Mouse (Mus musculus): ENCODE measurements around the gene Herc2.
"Not testable (repeated sequence)": the region's sequence is repeated elsewhere in the genome, so short reads cannot be mapped to it uniquely, and the experiment has no call there.

Herc2 gene

DNA sequence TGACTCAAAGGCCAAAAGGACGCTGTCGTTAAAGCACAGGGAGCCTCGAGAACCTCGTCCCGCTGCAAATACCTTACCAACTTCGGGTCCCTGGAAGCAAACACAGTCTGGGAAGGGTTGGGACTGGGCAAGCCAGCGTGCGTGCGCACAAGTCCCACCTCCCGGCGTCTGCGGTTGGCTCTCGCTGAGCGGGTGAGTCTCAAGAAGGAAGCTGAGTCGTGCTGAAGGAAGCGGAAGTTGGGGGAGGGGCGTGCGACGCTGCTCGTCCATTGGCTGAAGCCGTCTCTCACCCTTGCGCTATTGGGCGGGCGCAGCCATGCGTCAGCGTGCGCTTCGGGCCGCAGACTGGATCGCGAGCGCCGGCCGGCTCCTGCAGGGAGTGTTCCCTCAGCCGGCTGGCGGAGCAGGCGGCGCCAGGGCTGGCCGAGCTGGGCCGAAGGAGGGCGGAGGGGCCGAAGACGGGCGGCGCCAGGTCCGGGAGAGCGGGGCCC is at the start of gene Herc2:
Gene Herc2, plus strand, starts transcription at position 366 of the 491 bp plus-strand sequence.
- peak; percentile 98 for DNase-seq

DNA sequence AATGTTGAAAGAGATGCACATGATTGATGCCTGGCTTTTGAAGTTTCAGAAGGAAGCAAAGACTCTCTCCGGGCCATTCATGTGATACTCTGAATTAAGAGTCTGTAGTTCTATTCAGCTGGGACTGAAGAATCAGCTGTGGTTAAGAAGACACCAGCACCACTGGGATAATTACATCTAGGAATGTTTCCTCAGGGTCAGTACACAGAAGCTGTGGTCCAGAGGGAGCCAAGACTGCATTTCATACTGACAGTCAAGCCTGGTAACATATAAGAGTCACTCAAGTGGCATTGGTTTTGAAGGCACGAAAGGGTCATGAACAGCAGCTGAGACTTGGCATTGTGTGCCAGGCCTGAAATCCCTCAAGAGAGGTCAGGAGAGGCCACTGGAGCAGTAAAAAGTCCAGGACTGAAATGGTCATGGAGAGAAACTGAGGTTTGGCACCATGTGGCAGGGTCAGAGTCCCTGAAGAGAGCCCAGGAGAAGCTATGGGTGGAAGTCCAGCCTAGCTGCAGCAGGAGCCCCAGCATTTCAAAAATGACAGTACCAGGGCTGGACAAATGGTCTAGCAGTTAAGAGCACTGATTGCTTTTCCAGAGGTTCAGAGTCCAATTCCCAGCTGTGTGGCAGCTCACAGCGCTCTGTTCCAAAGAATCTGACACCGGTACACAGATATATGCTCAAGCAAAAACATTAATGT is 39.5 kb upstream of the Herc2 start:
- DNase-seq = no peak

GRCm38 (mm10) chr7:56011018-56011333 is 39.0 kb upstream of the Herc2 start:
- DNase-seq = no peak

DNA sequence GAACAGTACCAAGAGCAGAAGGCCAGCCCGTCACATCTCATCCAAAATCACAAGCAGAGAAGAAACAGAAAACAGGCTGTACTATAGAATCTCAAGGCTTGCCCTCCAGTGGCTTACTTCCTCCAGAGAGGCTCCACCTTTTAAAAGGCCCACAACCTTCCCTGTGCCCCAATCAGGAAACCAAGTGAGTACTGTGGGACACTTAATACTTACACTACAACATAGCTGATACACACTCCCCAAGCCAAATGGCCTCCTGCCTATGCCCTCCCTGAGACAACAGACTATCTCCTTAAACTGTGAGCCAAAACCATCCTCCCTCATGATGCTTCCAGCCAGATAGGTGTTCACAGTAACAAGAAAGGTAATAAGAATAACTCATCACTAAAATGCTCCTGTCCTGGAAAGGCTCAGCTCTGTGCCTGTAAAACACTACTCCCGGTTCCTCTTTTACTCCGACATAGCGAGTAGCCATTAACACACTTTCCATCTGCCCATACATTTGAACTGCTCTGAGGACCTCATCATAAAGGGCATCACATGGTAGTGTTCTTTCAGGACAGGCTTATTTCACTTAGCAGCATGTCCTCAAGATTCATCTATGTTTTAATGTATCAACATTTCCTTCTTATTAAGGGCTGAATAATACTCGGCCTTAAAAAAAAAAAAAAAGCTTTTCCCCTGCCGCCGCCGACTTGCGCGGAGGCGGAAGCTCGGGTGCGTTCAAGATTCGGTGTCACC is 36.6 kb upstream of the Herc2 start:
- DNase-seq = no peak

GRCm38 (mm10) chr7:56014002-56014702 is 35.8 kb upstream of the Herc2 start:
- DNase-seq = not testable (repeated sequence)

- no peak for DNase-seq
Measured at GRCm38 (mm10) chr7:56015172-56015571, 34.8 kb upstream of the Herc2 start.

- DNase-seq = no peak
Measured at GRCm38 (mm10) chr7:56015837-56016236, 34.2 kb upstream of the Herc2 start.

DNA sequence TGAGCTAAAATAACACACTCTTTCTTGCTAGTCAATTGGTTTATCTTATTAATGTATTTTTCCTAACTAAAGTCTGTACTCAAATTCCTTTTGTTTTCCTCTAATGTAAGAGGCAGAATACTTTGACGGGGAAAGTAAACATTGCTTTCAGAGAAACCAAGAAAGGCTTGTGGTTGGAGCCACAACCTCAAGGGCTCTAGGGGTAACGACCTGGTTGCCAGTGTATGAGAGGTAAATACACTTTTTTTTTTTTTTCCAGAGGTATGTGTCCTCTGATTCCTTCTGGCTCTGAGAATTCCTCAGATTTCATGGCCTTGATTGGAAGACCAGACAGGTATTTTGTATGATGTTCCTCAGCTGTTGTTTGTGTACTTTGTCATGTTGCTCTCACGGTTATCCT is 32.2 kb upstream of the Herc2 start:
- no peak for DNase-seq

GRCm38 (mm10) chr7:56018446-56018971 is 31.5 kb upstream of the Herc2 start:
- DNase-seq = no peak

GRCm38 (mm10) chr7:56018972-56019929 is 30.7 kb upstream of the Herc2 start:
- peak; percentile 72 for DNase-seq

GRCm38 (mm10) chr7:56019930-56020253 is 30.1 kb upstream of the Herc2 start, which contains the start of gene Nipa1:
Gene Nipa1 (minus strand): TSS chr7:56019954.
- no peak for DNase-seq

- no peak for DNase-seq
Measured at GRCm38 (mm10) chr7:56023586-56023985, 26.4 kb upstream of the Herc2 start.

DNA sequence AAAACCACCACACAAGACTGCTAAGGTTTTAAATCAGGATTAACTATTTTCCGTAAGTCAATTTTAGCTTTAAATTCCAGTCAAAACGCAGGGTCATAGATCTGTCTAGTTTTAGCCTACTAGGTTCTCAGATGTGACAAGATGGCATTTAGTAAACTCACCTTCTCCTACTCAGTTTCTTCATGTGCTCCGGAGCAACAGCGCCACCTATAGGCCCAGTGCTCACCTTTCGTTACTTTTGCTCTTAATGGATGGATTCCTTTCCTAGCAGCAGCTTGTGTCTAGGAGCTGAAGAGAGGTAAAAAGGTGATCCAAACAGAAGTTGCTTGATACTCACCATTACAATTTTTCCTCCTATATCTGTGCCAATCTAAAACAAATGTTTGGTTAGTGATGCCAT is 7.6 kb upstream of the Herc2 start:
- peak; percentile 88 for DNase-seq

- no peak for DNase-seq
Measured at GRCm38 (mm10) chr7:56043577-56044266, 6.3 kb upstream of the Herc2 start.

GRCm38 (mm10) chr7:56044267-56044629 is 5.7 kb upstream of the Herc2 start:
- DNase-seq = no peak

GRCm38 (mm10) chr7:56047178-56047577 is 2.8 kb upstream of the Herc2 start:
- no peak for DNase-seq

DNA sequence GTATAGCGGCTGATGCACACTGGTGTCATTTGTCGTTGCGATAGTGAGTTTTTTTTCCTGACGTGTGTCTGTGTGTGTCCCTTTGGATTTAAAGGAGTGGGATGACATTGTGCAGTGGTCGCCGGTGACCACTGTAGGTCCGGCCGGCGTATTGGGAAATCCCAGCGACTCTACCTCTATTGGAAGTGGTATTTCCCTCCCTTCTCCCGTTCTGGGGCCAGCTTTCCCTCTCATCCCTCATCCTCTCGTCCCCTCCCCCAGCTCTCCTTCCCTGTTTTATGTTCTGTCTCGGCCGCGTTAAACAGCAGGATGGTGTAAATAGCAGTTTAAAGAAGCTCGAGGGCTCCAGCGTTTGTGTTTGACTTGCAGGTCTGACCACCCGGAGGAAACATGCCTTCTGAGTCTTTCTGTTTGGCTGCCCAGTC is 503 bp downstream of the Herc2 start:
- peak; percentile 19 for DNase-seq

DNA sequence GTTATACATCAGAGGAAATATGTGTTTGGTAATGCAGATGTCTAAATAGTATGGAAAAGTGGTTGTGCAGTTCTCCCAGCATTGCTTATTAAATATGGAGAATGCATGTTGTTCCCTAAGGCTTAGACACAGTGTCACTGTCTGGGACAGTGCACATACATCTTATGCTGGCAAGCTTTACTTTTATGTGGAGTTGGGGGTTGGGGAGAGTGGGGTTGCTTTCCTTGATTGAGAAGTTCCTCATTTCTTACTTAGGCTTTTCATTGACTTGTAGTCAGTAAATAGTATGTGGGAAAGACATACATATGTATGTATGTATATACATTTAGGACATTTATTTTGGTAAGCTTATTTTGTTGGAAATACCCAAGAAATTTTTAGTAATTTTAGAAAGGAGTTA is 3.0 kb downstream of the Herc2 start:
- DNase-seq = no peak

DNA sequence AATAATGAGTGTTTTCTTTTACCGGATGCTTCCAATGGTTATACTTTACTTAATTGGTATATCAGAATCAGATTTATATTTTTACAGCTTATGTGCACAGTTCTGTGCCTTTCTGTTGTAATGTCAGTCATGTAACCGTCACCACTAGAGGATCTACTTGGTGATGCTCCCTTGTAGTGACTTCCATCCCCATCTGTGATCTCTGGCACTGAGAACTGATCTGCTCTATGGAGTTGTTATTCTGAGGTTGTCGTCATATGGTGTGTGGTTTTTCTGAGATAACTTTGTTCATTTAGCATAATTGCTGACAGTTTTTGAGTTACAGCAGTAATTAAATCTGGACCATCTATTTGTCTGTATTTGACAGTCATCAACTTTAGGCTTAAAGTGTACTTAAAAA is 5.3 kb downstream of the Herc2 start:
- DNase-seq = no peak

DNA sequence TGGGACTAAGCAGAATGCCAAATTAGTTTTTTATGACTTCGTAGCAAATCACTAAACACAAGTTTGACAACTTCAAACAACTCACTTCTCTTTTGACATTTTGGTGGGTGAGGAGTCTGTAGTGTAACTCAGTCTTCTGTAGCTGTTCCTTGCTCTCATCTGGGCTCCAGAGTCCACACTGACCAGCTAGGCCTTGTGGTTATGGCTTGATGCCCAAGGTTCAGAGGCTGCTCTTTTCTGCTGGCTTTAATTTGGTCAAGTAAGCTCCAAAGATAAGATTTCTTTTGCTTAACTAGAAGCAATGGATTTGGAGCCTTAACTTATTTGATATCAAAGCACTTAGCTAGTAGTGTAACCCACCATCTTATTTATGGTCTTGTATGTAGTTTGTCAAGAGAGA is 14.9 kb downstream of the Herc2 start:
- no peak for DNase-seq

GRCm38 (mm10) chr7:56066136-56066535 is 16.1 kb downstream of the Herc2 start:
- DNase-seq = no peak

DNA sequence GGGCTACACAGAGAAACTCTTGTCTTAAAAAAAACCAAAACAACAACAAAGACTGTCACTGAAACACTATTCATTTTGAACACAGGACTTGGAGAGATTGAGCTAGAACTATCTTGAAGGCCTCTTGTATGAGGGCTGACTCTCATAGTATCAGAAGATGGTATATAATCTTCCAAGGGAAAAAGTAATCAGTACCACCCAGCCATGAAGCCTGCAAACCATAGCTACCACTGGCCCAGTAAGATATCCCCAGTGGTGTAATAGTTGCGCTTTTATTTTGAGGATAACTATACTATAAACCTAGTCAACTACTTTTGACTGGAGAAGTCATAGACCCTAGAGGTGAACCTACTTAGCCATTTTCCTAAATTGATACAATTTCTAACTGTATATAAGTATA is 16.6 kb downstream of the Herc2 start:
- no peak for DNase-seq

Measured in thymus, postnatal 4 days (tissue).